Mouse (Mus musculus): ENCODE measurements at regions not wholly inside any gene's neighbourhood (a gene's known extent, or its start where the extent isn't known, plus 50 kb on each side); places are given as distances from the start of the nearest gene placed in this dataset.

GRCm38 (mm10) chr16:86399288-86399687 is 497.7 kb upstream of the Adamts5 start:
- H3K27ac ChIP-seq (ENCODE audit: low read depth, low read length), result no peak overlapping the region
- 96% methylated on average over 1 of the region's 1 CpGs for WGBS
- no peak overlapping the region for H3K4me2 ChIP-seq (ENCODE audit: low read depth, low read length, poor library complexity, severe bottlenecking)
- no peaks in the 10 kb centered on the region for H3K27me3 ChIP-seq (ENCODE audit: insufficient read depth, low read length)
- ATAC-seq (ENCODE audit: low FRiP score) (no peak), DNase-seq (ENCODE audit: low spot score) (no peak)
- no peaks in the 10 kb centered on the region for H3K4me1 ChIP-seq (ENCODE audit: insufficient read depth, low read length)
- H3K9ac ChIP-seq (replicated peaks; ENCODE audit: low read length, poor library complexity, severe bottlenecking), result no peak overlapping the region
- no peak overlapping the region for H3K4me3 ChIP-seq (ENCODE audit: low read depth, low read length)
- H3K36me3 ChIP-seq (ENCODE audit: insufficient read depth, low read length), result no peaks in the 10 kb centered on the region
- TF ChIP-seq CTCF (IDR thresholded peaks at IDR 0.05), result no peak
- no peaks in the 10 kb centered on the region for H3K9me3 ChIP-seq (ENCODE audit: low read length)

GRCm38 (mm10) chr16:86397521-86397920 is 495.9 kb upstream of the Adamts5 start:
- H3K9ac ChIP-seq (replicated peaks; ENCODE audit: low read length, poor library complexity, severe bottlenecking), result no peak overlapping the region
- no peak for ATAC-seq (ENCODE audit: low FRiP score)
- WGBS, result 84% methylated on average over 2 of the region's 2 CpGs

GRCm38 (mm10) chr16:86389063-86389723 is 487.6 kb upstream of the Adamts5 start:
- Histone ChIP-seq H3K27ac (ENCODE audit: low read depth, low read length) (no peak overlapping the region), H3K36me3 (ENCODE audit: insufficient read depth, low read length) (no peaks in the 10 kb centered on the region), H3K27me3 (ENCODE audit: insufficient read depth, low read length) (no peaks in the 10 kb centered on the region), H3K4me3 (ENCODE audit: low read depth, low read length) (no peak overlapping the region), H3K4me2 (ENCODE audit: low read depth, low read length, poor library complexity, severe bottlenecking) (no peak overlapping the region), H3K4me1 (ENCODE audit: insufficient read depth, low read length) (no peaks in the 10 kb centered on the region), H3K9ac (replicated peaks; ENCODE audit: low read length, poor library complexity, severe bottlenecking) (no peak overlapping the region), H3K9me3 (ENCODE audit: low read length) (no peaks in the 10 kb centered on the region)
- TF ChIP-seq CTCF (IDR thresholded peaks at IDR 0.05), result no peak
- 79% methylated on average over 3 of the region's 3 CpGs for WGBS
- ATAC-seq (ENCODE audit: low FRiP score), result no peak
- peak; percentile 1 for DNase-seq (ENCODE audit: low spot score)

More at GRCm38 (mm10) chr16:86397521-86397920, 495.9 kb upstream of the Adamts5 start:
- H3K4me1 ChIP-seq (ENCODE audit: insufficient read depth, low read length), result no peaks in the 10 kb centered on the region
- no peak overlapping the region for H3K4me2 ChIP-seq (ENCODE audit: low read depth, low read length, poor library complexity, severe bottlenecking)
- no peaks in the 10 kb centered on the region for H3K27me3 ChIP-seq (ENCODE audit: insufficient read depth, low read length)
- H3K9me3 ChIP-seq (ENCODE audit: low read length), result no peaks in the 10 kb centered on the region
- TF ChIP-seq CTCF (IDR thresholded peaks at IDR 0.05), result no peak
- H3K27ac ChIP-seq (ENCODE audit: low read depth, low read length), result no peak overlapping the region
- H3K36me3 ChIP-seq (ENCODE audit: insufficient read depth, low read length), result no peaks in the 10 kb centered on the region
- DNase-seq (ENCODE audit: low spot score), result no peak
- no peak overlapping the region for H3K4me3 ChIP-seq (ENCODE audit: low read depth, low read length)

- Histone ChIP-seq H3K9ac (replicated peaks; ENCODE audit: low read length, poor library complexity, severe bottlenecking) (no peak overlapping the region), H3K27me3 (ENCODE audit: insufficient read depth, low read length) (no peaks in the 10 kb centered on the region), H3K9me3 (ENCODE audit: low read length) (no peaks in the 10 kb centered on the region), H3K4me1 (ENCODE audit: insufficient read depth, low read length) (no peaks in the 10 kb centered on the region), H3K4me2 (ENCODE audit: low read depth, low read length, poor library complexity, severe bottlenecking) (no peak overlapping the region), H3K4me3 (ENCODE audit: low read depth, low read length) (no peak overlapping the region), H3K36me3 (ENCODE audit: insufficient read depth, low read length) (no peaks in the 10 kb centered on the region), H3K27ac (ENCODE audit: low read depth, low read length) (no peak overlapping the region)
- no peak for TF ChIP-seq CTCF (IDR thresholded peaks at IDR 0.05)
- ATAC-seq (ENCODE audit: low FRiP score) (no peak), DNase-seq (ENCODE audit: low spot score) (no peak)
- WGBS, result 96% methylated on average over 1 of the region's 1 CpGs
Observed at GRCm38 (mm10) chr16:86388128-86388527, 486.5 kb upstream of the Adamts5 start.

GRCm38 (mm10) chr16:86377991-86378390 is 476.4 kb upstream of the Adamts5 start:
- no peaks in the 10 kb centered on the region for H3K4me1 ChIP-seq (ENCODE audit: insufficient read depth, low read length)
- no peaks in the 10 kb centered on the region for H3K36me3 ChIP-seq (ENCODE audit: insufficient read depth, low read length)
- no peaks in the 10 kb centered on the region for H3K27me3 ChIP-seq (ENCODE audit: insufficient read depth, low read length)
- DNase-seq (ENCODE audit: low spot score), result no peak
- no peaks in the 10 kb centered on the region for H3K9me3 ChIP-seq (ENCODE audit: low read length)
- no peak overlapping the region for H3K27ac ChIP-seq (ENCODE audit: low read depth, low read length)
- no peak overlapping the region for H3K9ac ChIP-seq (replicated peaks; ENCODE audit: low read length, poor library complexity, severe bottlenecking)
- WGBS, result 34% methylated on average over 3 of the region's 3 CpGs
- no peak for ATAC-seq (ENCODE audit: low FRiP score)
- TF ChIP-seq CTCF (IDR thresholded peaks at IDR 0.05), result no peak
- no peak overlapping the region for H3K4me3 ChIP-seq (ENCODE audit: low read depth, low read length)
- H3K4me2 ChIP-seq (ENCODE audit: low read depth, low read length, poor library complexity, severe bottlenecking), result no peak overlapping the region

GRCm38 (mm10) chr16:86371652-86372051 is 470.0 kb upstream of the Adamts5 start:
- no peak overlapping the region for H3K27ac ChIP-seq (ENCODE audit: low read depth, low read length)
- DNase-seq (ENCODE audit: low spot score) (no peak), ATAC-seq (ENCODE audit: low FRiP score) (no peak)
- H3K9ac ChIP-seq (replicated peaks; ENCODE audit: low read length, poor library complexity, severe bottlenecking), result no peak overlapping the region
- no peaks in the 10 kb centered on the region for H3K36me3 ChIP-seq (ENCODE audit: insufficient read depth, low read length)
- no peaks in the 10 kb centered on the region for H3K27me3 ChIP-seq (ENCODE audit: insufficient read depth, low read length)
- 80% methylated on average over 4 of the region's 4 CpGs for WGBS
- no peaks in the 10 kb centered on the region for H3K9me3 ChIP-seq (ENCODE audit: low read length)
- no peak overlapping the region for H3K4me3 ChIP-seq (ENCODE audit: low read depth, low read length)
- TF ChIP-seq CTCF (IDR thresholded peaks at IDR 0.05), result no peak
- H3K4me2 ChIP-seq (ENCODE audit: low read depth, low read length, poor library complexity, severe bottlenecking), result no peak overlapping the region
- no peaks in the 10 kb centered on the region for H3K4me1 ChIP-seq (ENCODE audit: insufficient read depth, low read length)

Data from midbrain, postnatal 0 days (tissue).